Mouse (Mus musculus): ENCODE results near the gene Slx. TPM values are rescaled to one million over a fixed set of nuclear protein-coding genes. Genes with fewer than 3 reads are reported as not detected.
"Not testable (repeated sequence)": the region's sequence is repeated elsewhere in the genome, so short reads cannot be mapped to it uniquely, and the experiment has no call there.

The Slx gene
- not detected in 2 replicates for polyA plus RNA-seq (2015; fragmentation: Nextera tagmentation; extraction: Ambion mirVana)

DNA sequence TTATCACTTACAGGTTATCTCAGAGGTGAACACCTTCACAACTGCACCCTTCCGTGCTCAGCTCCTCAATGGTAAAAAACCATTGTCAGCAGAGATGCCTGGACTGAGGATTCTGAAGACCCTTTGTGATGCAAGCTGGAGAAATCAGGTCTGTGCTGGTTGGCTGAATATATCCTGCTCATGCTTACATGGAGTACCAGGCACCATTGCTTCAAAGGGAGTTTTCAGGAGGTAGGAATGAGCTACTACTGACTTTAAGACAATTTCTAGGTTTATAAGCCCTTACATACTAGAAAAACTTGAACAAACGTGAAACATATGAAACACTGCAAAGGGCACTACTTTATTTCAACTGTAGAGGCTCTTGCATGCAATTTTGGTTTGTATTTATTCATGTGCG, at the start of gene Slx:
Gene Slx, minus strand, starts transcription at position 101 of the 400 bp plus-strand sequence.
- not testable (repeated sequence) for H3K36me3 ChIP-seq; H3K4me1 ChIP-seq; H3K27me3 ChIP-seq; ATAC-seq (ENCODE audit: low FRiP score, low read depth); H3K4me2 ChIP-seq (replicated peaks); H3K9ac ChIP-seq; H3K9me3 ChIP-seq; H3K27ac ChIP-seq; H3K4me3 ChIP-seq
- WGBS: 66% methylated on average over 3 of the region's 3 CpGs

Small RNA genes lying within 50 kb of the gene (microRNA-seq; reads per million reads assigned to microRNA genes)
- gene Gm27341: not detected

Other genes starting within 250 kb of the Slx start
- gene Gm2030, start 235.5 kb downstream of the Slx start, polyA plus RNA-seq (2015; fragmentation: Nextera tagmentation; extraction: Ambion mirVana): not detected in 2 replicates
- not detected in 2 replicates for gene Gm14525, start 157.1 kb upstream of the Slx start, polyA plus RNA-seq (2015; fragmentation: Nextera tagmentation; extraction: Ambion mirVana)